Mouse (Mus musculus): ENCODE data around the gene Pxylp1. TPM values are rescaled to one million over a fixed set of nuclear protein-coding genes. Genes with fewer than 3 reads are reported as not detected.
A peak's percentile ranks its signal among the peaks of the same experiment; 100 is the strongest.

The Pxylp1 gene
- polyA plus RNA-seq, 1 experiment from 2014 or later, result 1.9 TPM

DNA sequence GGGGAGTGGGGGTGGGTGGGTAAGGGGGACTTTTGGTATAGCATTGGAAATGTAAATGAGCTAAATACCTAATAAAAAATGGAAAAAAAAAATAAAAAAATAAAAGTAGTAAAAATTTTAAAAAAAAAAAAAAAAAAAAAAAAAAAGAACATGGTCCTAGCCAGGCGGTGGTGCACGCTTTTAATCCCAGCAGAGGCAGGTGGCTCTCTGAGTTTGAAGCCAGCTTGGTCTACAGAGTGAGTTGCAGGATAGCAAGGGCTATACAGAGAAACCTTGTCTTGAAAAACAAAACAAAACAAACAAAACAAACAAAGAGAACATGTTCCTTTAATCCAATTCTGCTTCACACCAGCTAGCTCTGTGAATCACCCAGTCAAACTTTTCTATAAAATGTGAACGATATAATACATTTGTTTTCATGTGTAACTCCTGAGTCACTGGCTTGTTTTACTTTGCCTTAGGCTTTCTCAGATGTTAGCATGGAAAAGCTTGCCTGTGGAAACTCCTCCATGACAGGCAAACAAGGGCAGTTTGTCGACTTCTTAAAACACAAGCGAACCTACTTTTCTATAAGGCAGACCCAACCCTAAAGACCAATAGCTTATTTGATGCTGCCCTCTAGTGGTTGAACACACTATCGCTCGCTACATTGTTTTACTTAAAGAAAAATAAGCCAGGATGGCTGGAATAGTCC is 74.2 kb downstream of the Pxylp1 start:
- H3K9me3 ChIP-seq (replicated peaks), result no peaks in the 10 kb centered on the region
- no peaks in the 10 kb centered on the region for H3K4me1 ChIP-seq (replicated peaks)
- no peak overlapping the region for H3K9ac ChIP-seq
- DNase-seq (peak; percentile 24), ATAC-seq (ENCODE audit: low read depth) (no peak)
- 39% methylated on average over 7 of the region's 7 CpGs for WGBS (ENCODE audit: insufficient replicate concordance)
- H3K4me3 ChIP-seq (replicated peaks), result no peak overlapping the region
- H3K36me3 ChIP-seq, result no peaks in the 10 kb centered on the region
- H3K4me2 ChIP-seq, result no peak overlapping the region
- no peaks in the 10 kb centered on the region for H3K27me3 ChIP-seq
- H3K27ac ChIP-seq, result no peak overlapping the region

DNA sequence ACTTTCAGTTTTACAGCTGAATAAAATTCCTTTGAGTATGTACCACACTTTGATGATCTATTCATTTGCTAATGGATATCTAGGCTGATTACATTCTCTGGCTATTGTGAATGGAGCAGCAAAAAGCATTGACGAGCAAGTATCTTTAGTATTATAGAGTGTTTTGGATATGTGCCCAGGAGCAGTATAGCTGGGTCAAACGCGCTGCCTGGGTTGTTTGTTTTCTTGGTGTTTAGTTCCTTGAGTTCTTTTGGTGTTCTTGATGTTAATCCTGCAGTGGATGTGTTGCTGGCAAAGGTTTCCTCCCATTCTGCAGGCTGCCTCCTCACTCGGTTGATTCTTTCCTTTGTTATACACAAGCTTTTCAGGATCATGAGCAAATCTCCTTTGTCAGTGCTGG is 80.5 kb downstream of the Pxylp1 start:
- Histone ChIP-seq H3K9ac (no peak overlapping the region), H3K27ac (no peak overlapping the region), H3K4me1 (replicated peaks) (no peaks in the 10 kb centered on the region), H3K27me3 (no peaks in the 10 kb centered on the region), H3K36me3 (no peaks in the 10 kb centered on the region), H3K4me2 (no peak overlapping the region), H3K4me3 (replicated peaks) (no peak overlapping the region), H3K9me3 (replicated peaks) (no peaks in the 10 kb centered on the region)
- 67% methylated on average over 4 of the region's 4 CpGs for WGBS (ENCODE audit: insufficient replicate concordance)
- DNase-seq (no peak), ATAC-seq (ENCODE audit: low read depth) (no peak)

DNA sequence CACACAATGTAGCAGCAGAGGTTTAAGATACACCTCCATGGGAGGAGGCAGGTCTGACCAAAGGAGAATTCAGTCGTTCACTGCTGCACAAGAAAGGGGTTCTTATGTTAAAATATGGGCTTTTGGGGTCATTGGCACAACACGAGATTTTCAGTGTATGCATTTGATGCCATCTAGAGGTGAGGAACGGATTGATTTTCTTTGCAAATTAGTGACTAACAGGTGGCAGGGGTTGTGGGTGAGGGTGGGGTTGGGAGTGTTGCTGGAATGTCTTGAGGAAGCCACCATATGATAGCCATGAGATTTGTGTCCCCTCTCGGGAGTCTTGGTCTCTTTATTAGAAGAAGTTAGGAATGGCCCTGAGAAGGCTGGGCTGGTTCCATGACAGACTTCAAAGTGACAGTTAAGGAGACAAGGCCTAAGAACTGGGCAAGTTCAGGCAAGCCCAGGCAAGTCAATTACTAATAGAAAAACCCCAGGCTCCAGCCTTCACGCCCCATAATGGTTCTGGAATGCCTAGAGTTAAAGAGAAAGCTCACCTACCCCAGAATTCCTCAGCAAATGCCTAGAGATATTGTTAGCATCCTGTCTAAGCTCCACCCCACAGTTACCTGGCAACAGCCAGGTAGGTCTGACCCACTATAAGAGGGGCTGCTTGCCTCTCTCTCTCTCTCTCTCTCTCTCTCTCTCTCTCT is 92.2 kb downstream of the Pxylp1 start:
- Histone ChIP-seq H3K9me3 (replicated peaks) (no peaks in the 10 kb centered on the region), H3K4me1 (replicated peaks) (peaks cover 4% of the 10 kb centered on the region; the same call in 1 of the 2 replicates), H3K27me3 (no peaks in the 10 kb centered on the region), H3K36me3 (no peaks in the 10 kb centered on the region), H3K27ac (no peak overlapping the region), H3K4me2 (no peak overlapping the region), H3K4me3 (replicated peaks) (no peak overlapping the region), H3K9ac (no peak overlapping the region)
- DNase-seq, result no peak
- ATAC-seq (ENCODE audit: low read depth), result no peak
- 27% methylated on average over 5 of the region's 5 CpGs for WGBS (ENCODE audit: insufficient replicate concordance)

DNA sequence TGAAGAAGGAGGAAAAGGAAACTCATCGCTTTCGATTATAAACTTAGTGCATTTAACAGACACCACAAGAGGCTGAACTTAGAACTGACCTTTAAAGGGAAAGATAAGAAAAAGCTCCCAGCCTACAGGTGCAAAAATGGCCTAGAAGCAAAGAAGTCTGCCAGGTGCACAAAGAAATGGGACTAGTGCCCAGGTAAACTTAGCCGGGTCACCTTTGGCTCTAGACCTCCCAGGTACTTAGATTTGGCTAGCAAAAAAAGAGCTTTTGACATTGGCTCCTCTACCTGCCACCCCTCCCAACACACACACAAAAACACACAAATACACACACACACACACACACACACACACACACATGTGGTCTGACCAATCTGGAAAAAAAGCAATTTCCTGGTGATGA is 95.2 kb downstream of the Pxylp1 start:
- H3K4me3 ChIP-seq (replicated peaks), result no peak overlapping the region
- DNase-seq, result no peak
- H3K27ac ChIP-seq, result no peak overlapping the region
- no peaks in the 10 kb centered on the region for H3K9me3 ChIP-seq (replicated peaks)
- 78% methylated on average over 3 of the region's 3 CpGs for WGBS (ENCODE audit: insufficient replicate concordance)
- ATAC-seq (ENCODE audit: low read depth), result no peak
- no peak overlapping the region for H3K4me2 ChIP-seq
- H3K36me3 ChIP-seq, result no peaks in the 10 kb centered on the region
- no peak overlapping the region for H3K9ac ChIP-seq
- no peaks in the 10 kb centered on the region for H3K27me3 ChIP-seq
- H3K4me1 ChIP-seq (replicated peaks), result peaks cover 6% of the 10 kb centered on the region; the same call in 1 of the 2 replicates

DNA sequence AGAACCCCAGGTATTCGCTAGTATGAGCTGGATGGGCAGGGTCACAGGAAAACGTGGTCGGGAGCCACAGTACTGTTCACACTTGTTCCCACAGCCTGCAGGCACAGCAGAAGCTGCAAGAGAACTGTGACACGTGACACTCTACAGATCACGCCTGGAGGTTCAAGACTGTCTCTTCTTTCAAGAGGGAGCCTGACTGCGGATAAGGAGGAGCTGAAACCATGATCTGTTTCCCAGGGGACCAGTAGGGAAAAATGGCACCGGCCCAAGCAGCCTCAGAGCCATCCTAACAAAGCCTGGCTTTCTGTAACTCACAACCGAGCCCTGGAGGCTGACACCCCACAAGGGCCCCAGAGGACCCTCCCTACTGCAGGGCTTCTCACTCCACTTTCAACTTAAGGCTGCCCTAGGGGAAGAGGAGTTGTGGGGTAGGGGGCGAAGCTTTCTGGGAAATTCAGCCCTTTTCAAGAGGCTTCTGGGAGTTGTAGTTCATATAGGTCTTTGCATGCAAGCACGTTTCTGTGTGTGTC is 97.0 kb downstream of the Pxylp1 start:
- Histone ChIP-seq H3K27ac (no peak overlapping the region), H3K9me3 (replicated peaks) (no peaks in the 10 kb centered on the region), H3K4me2 (peak overlapping the region; percentile 59), H3K4me3 (replicated peaks) (peak overlapping the region; percentile 32), H3K27me3 (no peaks in the 10 kb centered on the region), H3K4me1 (replicated peaks) (peaks cover 6% of the 10 kb centered on the region; the same call in 1 of the 2 replicates), H3K9ac (peak overlapping the region; percentile 18; the same call in 1 of the 2 replicates), H3K36me3 (no peaks in the 10 kb centered on the region)
- WGBS (ENCODE audit: insufficient replicate concordance), result 13% methylated on average over 10 of the region's 10 CpGs
- no peak for DNase-seq
- peak; percentile 34; the same call in 1 of the 2 replicates for ATAC-seq (ENCODE audit: low read depth)

DNA sequence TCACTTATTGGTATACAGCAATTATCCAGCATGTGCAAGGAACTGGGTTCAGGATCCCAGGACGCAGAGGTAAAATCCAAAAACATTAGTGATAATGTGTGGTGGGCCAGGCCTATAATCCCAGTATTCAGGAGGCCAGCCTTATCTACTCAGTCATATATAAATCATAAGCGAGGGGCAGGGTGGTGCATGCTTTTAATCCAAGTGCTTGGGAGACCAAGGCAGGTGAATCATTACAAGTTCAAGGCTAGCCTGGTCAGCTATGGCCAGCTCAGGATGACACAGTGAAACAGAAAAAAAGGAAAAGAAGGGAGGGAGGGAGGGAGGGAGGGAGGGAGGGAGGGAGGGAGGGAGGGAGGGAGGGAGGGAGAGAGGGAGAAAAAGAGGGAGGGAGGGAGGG is 97.9 kb downstream of the Pxylp1 start:
- Histone ChIP-seq H3K4me2 (no peak overlapping the region), H3K9ac (no peak overlapping the region), H3K27me3 (no peaks in the 10 kb centered on the region), H3K36me3 (no peaks in the 10 kb centered on the region), H3K4me1 (replicated peaks) (peaks cover 6% of the 10 kb centered on the region; the same call in 1 of the 2 replicates), H3K4me3 (replicated peaks) (no peak overlapping the region), H3K27ac (no peak overlapping the region), H3K9me3 (replicated peaks) (no peaks in the 10 kb centered on the region)
- DNase-seq (no peak), ATAC-seq (ENCODE audit: low read depth) (no peak)
- 66% methylated on average over 2 of the region's 2 CpGs for WGBS (ENCODE audit: insufficient replicate concordance)

DNA sequence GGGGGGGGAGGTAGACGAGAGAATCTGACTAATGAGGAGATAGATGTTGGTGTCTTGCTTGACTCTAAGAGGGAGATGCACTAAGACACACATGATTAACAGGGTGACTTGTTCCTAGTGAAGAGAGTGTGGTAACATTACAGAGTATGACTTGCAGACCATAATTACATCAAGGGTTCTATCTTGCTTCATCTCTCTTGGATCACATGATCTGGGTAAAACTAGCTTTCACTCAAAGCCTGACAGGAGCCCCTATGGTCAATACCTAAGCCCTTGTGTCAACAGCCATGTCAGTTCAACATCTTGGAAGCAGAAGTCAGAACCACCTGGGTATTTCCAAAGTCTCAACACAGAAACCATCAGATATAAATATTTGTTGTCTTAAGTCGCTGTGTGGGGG is 99.9 kb downstream of the Pxylp1 start:
- WGBS (ENCODE audit: insufficient replicate concordance), result 48% methylated on average over 2 of the region's 2 CpGs
- Histone ChIP-seq H3K27me3 (no peaks in the 10 kb centered on the region), H3K4me3 (replicated peaks) (no peak overlapping the region), H3K4me1 (replicated peaks) (peaks cover 9% of the 10 kb centered on the region), H3K9me3 (replicated peaks) (no peaks in the 10 kb centered on the region), H3K4me2 (no peak overlapping the region), H3K9ac (no peak overlapping the region), H3K27ac (no peak overlapping the region), H3K36me3 (no peaks in the 10 kb centered on the region)
- DNase-seq (no peak), ATAC-seq (ENCODE audit: low read depth) (no peak)

DNA sequence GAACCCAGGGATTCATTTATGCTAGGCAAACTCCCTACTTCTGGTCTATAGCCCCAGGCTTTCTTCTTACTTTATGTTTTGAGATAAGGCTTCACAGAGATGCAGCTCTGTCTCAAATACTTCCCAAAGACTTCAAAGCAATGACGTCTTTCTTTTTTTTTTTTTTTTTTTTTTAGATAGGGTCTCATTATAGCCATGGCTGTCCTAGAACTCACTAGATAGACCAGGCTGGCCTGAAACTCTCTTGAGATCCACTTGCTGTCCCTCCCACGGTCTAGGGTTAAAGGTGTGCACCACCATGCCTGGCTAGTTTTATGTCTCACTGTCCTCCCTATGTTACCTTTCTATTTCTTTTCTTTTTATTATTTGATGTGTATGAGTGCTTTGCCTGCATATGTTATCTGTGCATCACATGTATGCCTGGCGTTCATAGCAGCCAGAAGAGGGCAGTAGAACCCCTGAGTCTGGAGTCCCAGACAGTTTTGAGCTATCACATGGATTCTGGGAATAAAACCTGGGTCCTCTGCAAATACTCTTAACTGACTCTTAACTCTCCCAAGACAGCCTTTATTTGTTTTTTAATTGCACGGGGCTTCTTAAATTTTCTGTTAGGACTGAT is 102.0 kb downstream of the Pxylp1 start:
- no peaks in the 10 kb centered on the region for H3K36me3 ChIP-seq
- DNase-seq (no peak), ATAC-seq (ENCODE audit: low read depth) (no peak)
- no peaks in the 10 kb centered on the region for H3K27me3 ChIP-seq
- H3K4me1 ChIP-seq (replicated peaks), result peaks cover 16% of the 10 kb centered on the region
- H3K9me3 ChIP-seq (replicated peaks), result no peaks in the 10 kb centered on the region
- no peak overlapping the region for H3K4me2 ChIP-seq
- no peak overlapping the region for H3K9ac ChIP-seq
- H3K4me3 ChIP-seq (replicated peaks), result no peak overlapping the region
- 27% methylated on average over 4 of the region's 4 CpGs for WGBS (ENCODE audit: insufficient replicate concordance)
- H3K27ac ChIP-seq, result no peak overlapping the region

DNA sequence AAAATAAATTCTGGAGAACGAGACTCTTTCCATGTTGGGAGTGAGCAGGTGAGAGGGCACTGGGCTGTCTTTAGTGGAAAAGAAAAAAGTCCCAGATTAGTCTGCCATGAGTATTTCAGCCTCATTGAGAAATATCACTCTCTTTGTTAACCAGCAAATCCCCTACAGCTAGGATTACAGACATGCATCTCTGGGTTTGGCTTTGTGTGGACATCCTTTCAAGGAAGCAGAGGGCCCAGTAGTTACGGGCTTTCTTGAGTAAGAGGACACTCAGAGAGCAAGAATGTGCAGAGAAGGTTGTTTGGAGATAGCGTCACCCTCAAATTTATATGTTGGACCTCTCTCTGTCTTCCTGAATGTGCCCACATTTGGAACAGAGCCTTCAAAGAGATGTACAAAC is 102.6 kb downstream of the Pxylp1 start:
- DNase-seq (no peak), ATAC-seq (ENCODE audit: low read depth) (no peak)
- Histone ChIP-seq H3K9ac (no peak overlapping the region), H3K27ac (no peak overlapping the region), H3K27me3 (no peaks in the 10 kb centered on the region), H3K4me3 (replicated peaks) (no peak overlapping the region), H3K4me1 (replicated peaks) (peaks cover 12% of the 10 kb centered on the region), H3K36me3 (no peaks in the 10 kb centered on the region), H3K4me2 (no peak overlapping the region), H3K9me3 (replicated peaks) (no peaks in the 10 kb centered on the region)
- WGBS (ENCODE audit: insufficient replicate concordance), result 65% methylated on average over 3 of the region's 3 CpGs

DNA sequence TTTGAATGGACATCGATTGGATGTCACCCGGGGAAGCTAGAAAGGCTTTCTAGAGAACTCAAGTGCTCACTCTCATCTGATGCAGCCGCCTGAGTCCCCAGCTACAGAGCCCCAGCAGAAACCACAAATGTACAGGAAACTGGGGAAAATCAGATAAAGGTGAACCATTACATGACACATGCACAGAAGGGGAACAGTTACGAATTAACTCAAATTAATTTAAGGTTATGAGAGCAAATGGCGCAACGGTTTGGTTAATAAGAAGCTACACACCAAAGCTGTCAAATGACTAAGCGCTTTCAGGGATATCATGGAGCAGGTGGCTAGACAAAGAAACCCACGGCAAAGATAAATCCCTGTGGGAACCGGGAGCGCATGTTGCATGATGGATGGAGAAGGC is 104.7 kb downstream of the Pxylp1 start:
- Histone ChIP-seq H3K36me3 (no peaks in the 10 kb centered on the region), H3K9me3 (replicated peaks) (no peaks in the 10 kb centered on the region), H3K4me3 (replicated peaks) (no peak overlapping the region), H3K9ac (no peak overlapping the region), H3K4me2 (no peak overlapping the region), H3K4me1 (replicated peaks) (peaks cover 16% of the 10 kb centered on the region), H3K27ac (no peak overlapping the region), H3K27me3 (no peaks in the 10 kb centered on the region)
- DNase-seq, result no peak
- WGBS (ENCODE audit: insufficient replicate concordance), result 28% methylated on average over 10 of the region's 10 CpGs
- no peak for ATAC-seq (ENCODE audit: low read depth)

DNA sequence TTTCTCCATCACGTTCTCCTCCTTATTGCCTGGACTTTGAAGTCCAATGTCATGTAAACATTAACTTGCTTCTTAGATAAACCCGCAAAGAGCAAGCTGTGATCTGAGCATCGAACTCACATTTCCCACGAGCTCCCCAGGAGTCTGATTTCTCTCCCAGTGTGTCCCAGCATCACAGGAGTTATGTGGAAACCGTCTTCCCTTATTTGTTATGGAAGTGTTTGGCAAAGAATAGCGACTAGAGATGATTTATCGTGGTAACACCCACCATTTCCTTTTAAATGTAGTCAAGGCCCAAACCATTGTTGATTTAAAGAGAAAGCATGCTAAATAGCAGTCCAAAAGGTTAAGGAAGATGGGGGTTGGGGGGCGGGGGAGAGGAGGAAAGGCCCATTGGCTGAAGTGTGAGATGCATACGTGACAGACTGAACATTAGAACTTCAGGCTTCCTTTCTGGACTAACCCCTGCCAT is 106.6 kb downstream of the Pxylp1 start:
- Histone ChIP-seq H3K9me3 (replicated peaks) (no peaks in the 10 kb centered on the region), H3K36me3 (no peaks in the 10 kb centered on the region), H3K4me2 (no peak overlapping the region), H3K9ac (no peak overlapping the region), H3K27me3 (no peaks in the 10 kb centered on the region), H3K4me3 (replicated peaks) (no peak overlapping the region), H3K4me1 (replicated peaks) (peaks cover 16% of the 10 kb centered on the region), H3K27ac (no peak overlapping the region)
- WGBS (ENCODE audit: insufficient replicate concordance), result 38% methylated on average over 9 of the region's 9 CpGs
- DNase-seq (no peak), ATAC-seq (ENCODE audit: low read depth) (no peak)
